Mouse (Mus musculus): ENCODE measurements around the gene Krtap16-1.

DNA sequence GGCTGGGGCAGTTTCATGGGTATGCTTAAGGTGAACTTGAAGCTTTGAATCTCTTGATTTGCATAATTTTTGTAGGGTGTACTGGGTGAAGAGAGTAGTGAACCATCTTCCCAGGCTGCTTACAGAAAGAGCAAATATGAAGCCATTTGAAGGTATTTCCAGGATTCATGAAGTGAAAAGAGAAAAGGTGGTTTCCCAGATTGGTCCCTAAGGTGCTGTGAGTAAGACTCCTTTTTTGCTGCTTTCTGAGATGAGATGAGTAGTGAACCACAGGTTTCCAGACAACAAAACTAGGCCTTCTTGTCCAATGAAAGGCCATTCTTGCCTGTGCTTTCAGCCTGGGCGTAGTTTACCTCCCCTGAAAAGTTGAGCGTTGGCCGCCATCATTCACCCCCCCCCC is 2.1 kb upstream of the Krtap16-1 start:
- TF ChIP-seq CTCF (IDR thresholded peaks at IDR 0.05; ENCODE audit: insufficient read depth, low read depth, low read length) (no peak), POLR2A (IDR thresholded peaks at IDR 0.05; ENCODE audit: insufficient read depth, low read depth, low read length) (no peak)
